Mouse (Mus musculus) thymus, adult 2 months (tissue): Measurements from ENCODE around the gene Gabra2.

Experiments used
- CTCF ChIP-seq: fragments of 200-500 bp; IDR thresholded peaks from 2 replicates; pipeline ENCODE4 v1.5.1; 2012; ENCODE audit warnings: mild to moderate bottlenecking, control low read depth, low read length, moderate library complexity, borderline replicate concordance; ENCODE audit not compliant: control insufficient read depth, poor library complexity, insufficient read depth; ENCODE audit errors: extremely low read depth
- POLR2A ChIP-seq: fragments of 200-500 bp; IDR thresholded peaks from 2 replicates; pipeline ENCODE4 v1.6.1; 2012; ENCODE audit warnings: mild to moderate bottlenecking, low read length, control low read depth, moderate library complexity; ENCODE audit not compliant: control insufficient read depth, poor library complexity, insufficient read depth; ENCODE audit errors: extremely low read depth

- no peak for TF ChIP-seq CTCF
- TF ChIP-seq POLR2A, result no peak
Observed at GRCm38 (mm10) chr5:71078861-71079260, 16.8 kb downstream of the Gabra2 start.
